ENCODE assay signal across 17 mouse cellular contexts in the genomic region with DNA sequence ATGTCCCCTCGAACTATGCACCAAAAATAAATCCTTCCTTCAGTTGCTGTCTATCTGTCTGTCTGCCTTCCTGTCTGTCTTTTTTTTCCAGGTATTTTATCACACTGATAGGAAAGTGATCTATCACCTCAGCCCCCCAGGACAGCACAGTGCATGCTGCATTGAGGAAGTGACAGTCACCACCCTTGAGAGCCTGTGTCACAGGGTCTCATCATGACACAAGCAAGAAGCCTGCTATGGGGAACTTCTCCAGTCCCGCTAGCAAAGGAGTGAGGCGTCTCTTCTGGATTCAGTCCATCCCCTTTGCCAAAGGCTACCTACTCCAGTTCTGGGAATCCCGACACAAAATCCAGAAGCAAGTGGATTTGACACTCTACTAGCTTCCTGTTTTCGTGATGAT.
A peak's percentile ranks its signal among the peaks of the same experiment; 100 is the strongest.
DNase-seq lines count a peak whose midpoint lies in the region; ATAC-seq and TF ChIP-seq lines count a peak whose summit lies in the region.
"Had no signal": no experiment of that assay in that cellular context is flagged by ENCODE, and none has a peak within 500 bp of the region (broad histone marks: within the 10 kb centered on the region; RNA-seq: fewer than 3 reads in every experiment).

No protein-coding gene starts in this region.

- no peak for TF ChIP-seq EP300 in liver, postnatal 0 days (IDR thresholded peaks at IDR 0.05; ENCODE audit: low read depth)

- no peaks in the 10 kb centered on the region for H3K9me3 ChIP-seq in liver, embryonic 15.5 days (replicated peaks)
- no peaks in the 10 kb centered on the region for H3K9me3 ChIP-seq in liver, postnatal 0 days (ENCODE audit: low read length)
- H3K9me3 ChIP-seq: embryonic facial prominence, embryonic 13.5 days; forebrain, embryonic 12.5 days; hindbrain, embryonic 13.5 days had no signal

- H3K27me3 ChIP-seq in liver, embryonic 15.5 days = peaks cover 16% of the 10 kb centered on the region
- H3K27me3 ChIP-seq in liver, postnatal 0 days (ENCODE audit: insufficient read depth, low read length) = 0 out of 2 replicates have a peak, but pooled peaks cover 2% of the 10 kb centered on the region
- H3K27me3 ChIP-seq: embryonic facial prominence, embryonic 13.5 days; hindbrain, embryonic 13.5 days had no signal

- H3K4me1 ChIP-seq in liver, embryonic 15.5 days (replicated peaks) = peaks cover 64% of the 10 kb centered on the region
- H3K4me1 ChIP-seq in liver, postnatal 0 days (ENCODE audit: insufficient read depth) = peaks cover 44% of the 10 kb centered on the region

- TF ChIP-seq CTCF in liver, postnatal 0 days (IDR thresholded peaks at IDR 0.05; ENCODE audit: low read depth) = no peak

- no peak overlapping the region for H3K4me2 ChIP-seq in liver, embryonic 15.5 days
- no peak overlapping the region for H3K4me2 ChIP-seq in liver, postnatal 0 days (ENCODE audit: low read depth, low read length)
- H3K4me2 ChIP-seq: embryonic facial prominence, embryonic 13.5 days; forebrain, embryonic 12.5 days; hindbrain, embryonic 13.5 days had no signal

- peak; percentile 29 for DNase-seq in layer of hippocampus, adult 11-12 months (ENCODE audit: low spot score)
- no peak for DNase-seq in layer of hippocampus, postnatal 10 days (ENCODE audit: low spot score in 2 of 2)
- DNase-seq in liver, postnatal 0 days = no peak
- DNase-seq in left cerebral cortex, postnatal 36 days (ENCODE audit: low spot score in 2 of 2) = no peak
- DNase-seq: adrenal gland, adult 8-10 months; cerebellum, adult 11 months; cerebellum, adult 8-10 months; cerebellum, postnatal 14 days; gastrocnemius, postnatal 10 days; heart, postnatal 14 days had no signal

- H3K9ac ChIP-seq in liver, embryonic 15.5 days = no peak overlapping the region
- no peak overlapping the region for H3K9ac ChIP-seq in liver, postnatal 0 days (replicated peaks)
- H3K9ac ChIP-seq: embryonic facial prominence, embryonic 13.5 days; forebrain, embryonic 12.5 days; hindbrain, embryonic 13.5 days had no signal

- 46% methylated on average over 5 of the region's 5 CpGs for WGBS in liver, embryonic 15.5 days (ENCODE audit: insufficient replicate concordance)
- 50% methylated on average over 5 of the region's 5 CpGs for WGBS in liver, postnatal 0 days (ENCODE audit: insufficient replicate concordance)

- H3K27ac ChIP-seq in liver, embryonic 15.5 days (replicated peaks) = peak overlapping the region; percentile 94; the same call in 1 of the 2 replicates
- H3K27ac ChIP-seq in liver, postnatal 0 days (ENCODE audit: low read depth) = no peak overlapping the region
- H3K27ac ChIP-seq: embryonic facial prominence, embryonic 13.5 days; forebrain, embryonic 12.5 days; hindbrain, embryonic 13.5 days; hindbrain, postnatal 0 days had no signal

- intact Hi-C loops in left cerebral cortex, postnatal 36 days (cut with DNase I) = no loop called here

- no peak for ATAC-seq in liver, embryonic 15.5 days (ENCODE audit: insufficient read depth)
- no peak for ATAC-seq in liver, postnatal 0 days
- ATAC-seq in megakaryocyte, adult 5-6 weeks (ENCODE audit: poor library complexity, severe bottlenecking) = peak; percentile 41
- ATAC-seq: forebrain, embryonic 16.5 days; hindbrain, postnatal 0 days had no signal

- H3K4me3 ChIP-seq in liver, embryonic 15.5 days (replicated peaks) = no peak overlapping the region
- no peak overlapping the region for H3K4me3 ChIP-seq in liver, postnatal 0 days (ENCODE audit: low read depth, low read length)
- H3K4me3 ChIP-seq: embryonic facial prominence, embryonic 13.5 days; forebrain, embryonic 12.5 days; hindbrain, embryonic 13.5 days had no signal

- H3K36me3 ChIP-seq in liver, embryonic 15.5 days (replicated peaks) = no peaks in the 10 kb centered on the region
- H3K36me3 ChIP-seq in liver, postnatal 0 days (replicated peaks; ENCODE audit: insufficient read depth, low read length) = no peaks in the 10 kb centered on the region
- H3K36me3 ChIP-seq: embryonic facial prominence, embryonic 13.5 days; forebrain, embryonic 12.5 days; hindbrain, embryonic 13.5 days had no signal
